17 mouse cellular contexts compared by ENCODE assay signal in genomic region chr3:62464276-62464675, GRCm38 (mm10).
"Had no signal": no experiment of that assay in that cellular context is flagged by ENCODE, and none has a peak within 500 bp of the region (broad histone marks: within the 10 kb centered on the region; RNA-seq: fewer than 3 reads in every experiment).

No protein-coding gene starts in this region.

- ATAC-seq: midbrain, embryonic 16.5 days had no signal

- DNase-seq: kidney, adult 8-10 months; kidney, postnatal 25 days; layer of hippocampus, postnatal 36 days; left cerebral cortex, postnatal 4 days; lung, embryonic 14.5 days; lung, postnatal 10 days; lung, postnatal 4 days; retina, postnatal 1 day; right cerebral cortex, postnatal 4 days; thymus, adult 2 months; thymus, postnatal 36 days had no signal

- H3K4me3 ChIP-seq: limb, embryonic 13.5 days; liver, embryonic 15.5 days; midbrain, embryonic 12.5 days; neural tube, embryonic 13.5 days; stomach, embryonic 15.5 days had no signal

- H3K4me2 ChIP-seq: limb, embryonic 13.5 days; liver, embryonic 15.5 days; lung, embryonic 14.5 days; midbrain, embryonic 12.5 days; neural tube, embryonic 13.5 days; stomach, embryonic 15.5 days had no signal

- H3K9ac ChIP-seq: limb, embryonic 13.5 days; liver, embryonic 15.5 days; lung, embryonic 14.5 days; midbrain, embryonic 12.5 days; neural tube, embryonic 13.5 days; stomach, embryonic 15.5 days had no signal

- H3K27me3 ChIP-seq: limb, embryonic 13.5 days; liver, embryonic 15.5 days; midbrain, embryonic 12.5 days; neural tube, embryonic 13.5 days; stomach, embryonic 15.5 days had no signal

- H3K27ac ChIP-seq: limb, embryonic 13.5 days; liver, embryonic 15.5 days; midbrain, embryonic 12.5 days; neural tube, embryonic 13.5 days; stomach, embryonic 15.5 days had no signal

- H3K4me1 ChIP-seq: liver, embryonic 15.5 days; midbrain, embryonic 12.5 days; neural tube, embryonic 13.5 days; stomach, embryonic 15.5 days had no signal

- H3K9me3 ChIP-seq: limb, embryonic 13.5 days; liver, embryonic 15.5 days; midbrain, embryonic 12.5 days; neural tube, embryonic 13.5 days; stomach, embryonic 15.5 days had no signal
